Mouse (Mus musculus): ENCODE data around the gene Esp15. TPM values are rescaled to one million over a fixed set of nuclear protein-coding genes. Genes with fewer than 3 reads are reported as not detected.
"Not testable (repeated sequence)": the region's sequence is repeated elsewhere in the genome, so short reads cannot be mapped to it uniquely, and the experiment has no call there.

Esp15 gene
- polyA plus RNA-seq (2014; fragmentation: Nextera tagmentation; extraction: Ambion mirVana), result not detected in 2 replicates

DNA sequence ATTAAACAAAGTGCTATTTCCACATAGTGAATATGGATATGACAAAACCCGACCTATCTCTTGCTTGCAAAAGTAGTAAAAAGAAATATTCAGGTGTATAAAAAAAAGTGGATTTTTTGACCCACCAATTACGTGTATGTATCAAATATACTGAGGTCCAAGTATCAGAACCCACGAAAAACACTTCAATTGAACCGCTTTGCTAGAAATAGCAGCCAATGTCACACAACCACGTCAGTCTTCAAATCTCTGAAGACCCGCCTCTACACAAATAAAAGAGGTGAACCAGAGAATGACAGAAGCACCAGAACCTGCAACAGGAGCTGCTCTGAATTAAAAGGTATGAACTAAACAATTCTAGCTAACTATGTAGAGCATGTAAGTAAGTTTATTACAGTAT, at the start of gene Esp15:
Gene Esp15 (plus strand): TSS at position 301 of the 400 bp plus-strand sequence.
- not testable (repeated sequence) for H3K4me2 ChIP-seq (ENCODE audit: low read depth, low read length); ATAC-seq (ENCODE audit: low read depth); H3K27me3 ChIP-seq (ENCODE audit: control insufficient read depth, insufficient read depth, low read length); H3K4me1 ChIP-seq (ENCODE audit: control insufficient read depth, insufficient read depth, low read length); H3K27ac ChIP-seq (ENCODE audit: low read depth, low read length); H3K9ac ChIP-seq (replicated peaks; ENCODE audit: low read depth, low read length); H3K9me3 ChIP-seq (ENCODE audit: control insufficient read depth, low read length); H3K36me3 ChIP-seq (ENCODE audit: control insufficient read depth, insufficient read depth, low read length); H3K4me3 ChIP-seq (ENCODE audit: low read depth, low read length)
- WGBS, result 72% methylated on average over 6 of the region's 6 CpGs

DNA sequence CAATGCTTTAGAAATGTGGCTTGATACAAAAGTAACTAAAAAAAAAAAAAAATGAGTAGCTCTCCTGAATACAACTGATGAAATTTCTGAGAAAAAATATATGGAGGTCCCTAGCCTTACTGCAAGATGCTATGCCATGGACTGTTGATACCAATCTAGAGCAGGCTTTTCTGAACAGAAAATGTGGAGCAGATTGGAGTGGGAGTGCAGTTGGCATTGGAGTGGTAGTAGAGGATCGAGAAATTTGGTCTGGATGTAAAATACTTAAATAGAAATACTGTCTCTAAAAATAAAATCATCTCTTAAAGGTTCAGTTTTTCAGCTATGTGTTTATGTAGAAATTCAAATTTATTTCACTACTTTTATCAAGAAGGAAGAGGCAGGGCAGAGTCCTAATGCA, 49.2 kb upstream of the Esp15 start:
- Histone ChIP-seq H3K27ac (ENCODE audit: low read depth, low read length) (no peak overlapping the region), H3K4me3 (ENCODE audit: low read depth, low read length) (no peak overlapping the region), H3K9ac (replicated peaks; ENCODE audit: low read depth, low read length) (no peak overlapping the region), H3K9me3 (ENCODE audit: control insufficient read depth, low read length) (no peaks in the 10 kb centered on the region), H3K27me3 (ENCODE audit: control insufficient read depth, insufficient read depth, low read length) (no peaks in the 10 kb centered on the region), H3K36me3 (ENCODE audit: control insufficient read depth, insufficient read depth, low read length) (no peaks in the 10 kb centered on the region), H3K4me2 (ENCODE audit: low read depth, low read length) (no peak overlapping the region), H3K4me1 (ENCODE audit: control insufficient read depth, insufficient read depth, low read length) (no peaks in the 10 kb centered on the region)
- 49% methylated on average over 1 of the region's 1 CpGs for WGBS
- no peak for ATAC-seq (ENCODE audit: low read depth)

Other genes starting within 250 kb of the Esp15 start
- not detected in 2 replicates for gene Esp18, start 234.6 kb upstream of the Esp15 start, polyA plus RNA-seq (2014; fragmentation: Nextera tagmentation; extraction: Ambion mirVana)
- gene Esp16, start 104.8 kb upstream of the Esp15 start, polyA plus RNA-seq (2014; fragmentation: Nextera tagmentation; extraction: Ambion mirVana), result not detected in 2 replicates

Measured in neural tube, embryonic 14.5 days (tissue).